Mouse (Mus musculus): ENCODE data around the gene Sco2. TPM values are rescaled to one million over a fixed set of nuclear protein-coding genes. Genes with fewer than 3 reads are reported as not detected.

The Sco2 gene
- polyA plus RNA-seq, 1 experiment from 2014 or later, result 8.2 TPM

GRCm38 (mm10) chr15:89384617-89385016, 11.0 kb upstream of the Sco2 start, which contains the start of gene Klhdc7b:
Gene Klhdc7b, plus strand, starts transcription at chr15:89384917.
- no peaks in the 10 kb centered on the region for H3K36me3 ChIP-seq

GRCm38 (mm10) chr15:89379429-89379828, 5.8 kb upstream of the Sco2 start:
- H3K27ac ChIP-seq, result no peak overlapping the region
- 8% methylated on average over 10 of the region's 10 CpGs for WGBS
- H3K27me3 ChIP-seq, result peaks cover 63% of the 10 kb centered on the region
- H3K9me3 ChIP-seq (replicated peaks), result no peaks in the 10 kb centered on the region
- ATAC-seq (replicated peaks; ENCODE audit: low FRiP score), result no peak
- no peaks in the 10 kb centered on the region for H3K36me3 ChIP-seq
- H3K9ac ChIP-seq, result no peak overlapping the region
- peak overlapping the region; percentile 85 for H3K4me2 ChIP-seq
- peak overlapping the region; percentile 44 for H3K4me3 ChIP-seq (replicated peaks)
- H3K4me1 ChIP-seq, result peaks cover 28% of the 10 kb centered on the region

More at GRCm38 (mm10) chr15:89384617-89385016, 11.0 kb upstream of the Sco2 start, which contains the start of gene Klhdc7b:
- Histone ChIP-seq H3K27ac (no peak within 1 kb of the TSS), H3K27me3 (peaks cover 24% of the 10 kb centered on the region), H3K4me3 (replicated peaks) (no peak within 1 kb of the TSS), H3K9me3 (replicated peaks) (no peaks in the 10 kb centered on the region), H3K9ac (no peak within 1 kb of the TSS), H3K4me2 (no peak within 1 kb of the TSS), H3K4me1 (no peaks in the 10 kb centered on the region)
- WGBS, result 83% methylated on average over 7 of the region's 7 CpGs
- ATAC-seq (replicated peaks; ENCODE audit: low FRiP score), result no peak

GRCm38 (mm10) chr15:89378831-89379401, 5.3 kb upstream of the Sco2 start, which contains the start of gene Odf3b:
Gene Odf3b, minus strand, starts transcription at chr15:89379282.
- no peak within 1 kb of the TSS for H3K27ac ChIP-seq
- no peaks in the 10 kb centered on the region for H3K36me3 ChIP-seq
- no peak for ATAC-seq (replicated peaks; ENCODE audit: low FRiP score)
- H3K4me2 ChIP-seq, result peak within 1 kb of the TSS; percentile 85
- H3K9me3 ChIP-seq (replicated peaks), result no peaks in the 10 kb centered on the region
- under 1% methylated on average over 33 of the region's 33 CpGs for WGBS
- peaks cover 63% of the 10 kb centered on the region for H3K27me3 ChIP-seq
- H3K4me1 ChIP-seq, result peaks cover 33% of the 10 kb centered on the region
- peak within 1 kb of the TSS; percentile 38 for H3K9ac ChIP-seq
- H3K4me3 ChIP-seq (replicated peaks), result peak within 1 kb of the TSS; percentile 44

GRCm38 (mm10) chr15:89377938-89378828, 4.5 kb upstream of the Sco2 start:
- Histone ChIP-seq H3K4me2 (peak overlapping the region; percentile 85), H3K9ac (peak overlapping the region; percentile 38; the same call in 1 of the 2 replicates)
- WGBS, result 12% methylated on average over 46 of the region's 46 CpGs

GRCm38 (mm10) chr15:89377362-89377761, 3.7 kb upstream of the Sco2 start:
- 4% methylated on average over 17 of the region's 18 CpGs for WGBS
- H3K4me2 ChIP-seq, result peak overlapping the region; percentile 40
- ATAC-seq (replicated peaks; ENCODE audit: low FRiP score), result no peak

More at GRCm38 (mm10) chr15:89377938-89378828, 4.5 kb upstream of the Sco2 start:
- H3K4me3 ChIP-seq (replicated peaks), result peak overlapping the region; percentile 44
- no peak overlapping the region for H3K27ac ChIP-seq
- no peaks in the 10 kb centered on the region for H3K9me3 ChIP-seq (replicated peaks)
- no peaks in the 10 kb centered on the region for H3K36me3 ChIP-seq
- H3K27me3 ChIP-seq, result peaks cover 63% of the 10 kb centered on the region
- ATAC-seq (replicated peaks; ENCODE audit: low FRiP score), result no peak
- peaks cover 37% of the 10 kb centered on the region for H3K4me1 ChIP-seq

GRCm38 (mm10) chr15:89376957-89377356, 3.3 kb upstream of the Sco2 start, which contains the start of gene Tymp:
Gene Tymp, minus strand, starts transcription at chr15:89377039.
- Histone ChIP-seq H3K9ac (no peak within 1 kb of the TSS), H3K4me3 (replicated peaks) (peak within 1 kb of the TSS; percentile 4; the same call in 1 of the 2 replicates), H3K27ac (no peak within 1 kb of the TSS), H3K36me3 (peaks cover 8% of the 10 kb centered on the region), H3K9me3 (replicated peaks) (no peaks in the 10 kb centered on the region), H3K4me2 (peak within 1 kb of the TSS; percentile 40), H3K4me1 (peaks cover 49% of the 10 kb centered on the region), H3K27me3 (peaks cover 57% of the 10 kb centered on the region)
- 19% methylated on average over 16 of the region's 16 CpGs for WGBS
- no peak for ATAC-seq (replicated peaks; ENCODE audit: low FRiP score)

More at GRCm38 (mm10) chr15:89377362-89377761, 3.7 kb upstream of the Sco2 start:
- H3K36me3 ChIP-seq, result peaks cover 4% of the 10 kb centered on the region
- peaks cover 60% of the 10 kb centered on the region for H3K27me3 ChIP-seq
- no peaks in the 10 kb centered on the region for H3K9me3 ChIP-seq (replicated peaks)
- H3K4me3 ChIP-seq (replicated peaks), result peak overlapping the region; percentile 4; the same call in 1 of the 2 replicates
- peaks cover 45% of the 10 kb centered on the region for H3K4me1 ChIP-seq
- H3K9ac ChIP-seq, result no peak overlapping the region
- no peak overlapping the region for H3K27ac ChIP-seq

- no peak overlapping the region for H3K4me2 ChIP-seq
- peaks cover 51% of the 10 kb centered on the region for H3K27me3 ChIP-seq
- peaks cover 49% of the 10 kb centered on the region for H3K4me1 ChIP-seq
- H3K9ac ChIP-seq, result no peak overlapping the region
- H3K9me3 ChIP-seq (replicated peaks), result no peaks in the 10 kb centered on the region
- no peak overlapping the region for H3K4me3 ChIP-seq (replicated peaks)
- H3K27ac ChIP-seq, result no peak overlapping the region
- ATAC-seq (replicated peaks; ENCODE audit: low FRiP score), result no peak
- WGBS, result 78% methylated on average over 7 of the region's 7 CpGs
- H3K36me3 ChIP-seq, result peaks cover 18% of the 10 kb centered on the region
Measured at GRCm38 (mm10) chr15:89376040-89376439, 2.4 kb upstream of the Sco2 start.

- Histone ChIP-seq H3K27me3 (peaks cover 42% of the 10 kb centered on the region), H3K36me3 (peaks cover 28% of the 10 kb centered on the region), H3K27ac (no peak overlapping the region), H3K4me2 (no peak overlapping the region), H3K9me3 (replicated peaks) (no peaks in the 10 kb centered on the region), H3K4me3 (replicated peaks) (0 out of 2 replicates have a peak overlapping the region, but pooled peaks have one; percentile 69), H3K4me1 (peaks cover 49% of the 10 kb centered on the region), H3K9ac (0 out of 2 replicates have a peak overlapping the region, but pooled peaks have one; percentile 79)
- WGBS, result 92% methylated on average over 17 of the region's 17 CpGs
- no peak for ATAC-seq (replicated peaks; ENCODE audit: low FRiP score)
Measured at GRCm38 (mm10) chr15:89374801-89375534, 1.3 kb upstream of the Sco2 start.

GRCm38 (mm10) chr15:89374340-89374739, 694 bp upstream of the Sco2 start:
- Histone ChIP-seq H3K36me3 (peaks cover 35% of the 10 kb centered on the region), H3K27ac (peak overlapping the region; percentile 97), H3K4me3 (replicated peaks) (peak overlapping the region; percentile 69), H3K9ac (peak overlapping the region; percentile 79), H3K4me2 (peak overlapping the region; percentile 95), H3K4me1 (peaks cover 47% of the 10 kb centered on the region), H3K9me3 (replicated peaks) (no peaks in the 10 kb centered on the region), H3K27me3 (peaks cover 37% of the 10 kb centered on the region)
- no peak for ATAC-seq (replicated peaks; ENCODE audit: low FRiP score)
- 45% methylated on average over 9 of the region's 9 CpGs for WGBS

GRCm38 (mm10) chr15:89373027-89373761, 452 bp downstream of the Sco2 start:
- Histone ChIP-seq H3K36me3 (peaks cover 46% of the 10 kb centered on the region), H3K9ac (peak overlapping the region; percentile 79), H3K27me3 (peaks cover 25% of the 10 kb centered on the region), H3K4me3 (replicated peaks) (peak overlapping the region; percentile 69), H3K9me3 (replicated peaks) (no peaks in the 10 kb centered on the region), H3K27ac (peak overlapping the region; percentile 97), H3K4me2 (peak overlapping the region; percentile 95), H3K4me1 (peaks cover 36% of the 10 kb centered on the region)
- WGBS, result under 1% methylated on average over 35 of the region's 35 CpGs
- peak; percentile 87 for ATAC-seq (replicated peaks; ENCODE audit: low FRiP score)

- Histone ChIP-seq H3K4me1 (peaks cover 30% of the 10 kb centered on the region), H3K9ac (peak overlapping the region; percentile 79; the same call in 1 of the 2 replicates), H3K27me3 (peaks cover 19% of the 10 kb centered on the region), H3K4me3 (replicated peaks) (peak overlapping the region; percentile 69), H3K27ac (peak overlapping the region; percentile 97; the same call in 1 of the 2 replicates), H3K36me3 (peaks cover 53% of the 10 kb centered on the region), H3K9me3 (replicated peaks) (no peaks in the 10 kb centered on the region), H3K4me2 (peak overlapping the region; percentile 95)
- no peak for ATAC-seq (replicated peaks; ENCODE audit: low FRiP score)
- WGBS, result 79% methylated on average over 7 of the region's 7 CpGs
Measured at GRCm38 (mm10) chr15:89372536-89372935, 1.1 kb downstream of the Sco2 start.
